Mouse (Mus musculus) olfactory bulb, adult 2 months (tissue): Measurements from ENCODE around the gene Hsf2.

Source experiments
- CTCF ChIP-seq: fragments of 200-500 bp; IDR thresholded peaks from 2 replicates; pipeline ENCODE4 v1.5.1; 2012; ENCODE audit warnings: low read depth, mild to moderate bottlenecking, low read length, moderate library complexity; ENCODE audit not compliant: insufficient read depth
- POLR2A ChIP-seq: fragments of 200-500 bp; IDR thresholded peaks from 2 replicates; pipeline ENCODE4 v1.6.1; 2012; ENCODE audit warnings: mild to moderate bottlenecking, low read depth, low read length, moderate library complexity; ENCODE audit not compliant: insufficient read depth

GRCm38 (mm10) chr10:57437898-57438297 lies 48.3 kb upstream of the Hsf2 start:
- no peak for TF ChIP-seq CTCF
- no peak for TF ChIP-seq POLR2A
